In genomic region chr3:84500491-84500890, GRCm38 (mm10) we compare ENCODE assay signal across 26 mouse cellular contexts. TPM values are rescaled to one million over a fixed set of nuclear protein-coding genes. Genes with fewer than 3 reads are reported as not detected.
A peak's percentile ranks its signal among the peaks of the same experiment; 100 is the strongest.
DNase-seq lines count a peak whose midpoint lies in the region; ATAC-seq and TF ChIP-seq lines count a peak whose summit lies in the region.
"Had no signal": no experiment of that assay in that cellular context is flagged by ENCODE, and none has a peak within 500 bp of the region (broad histone marks: within the 10 kb centered on the region; RNA-seq: fewer than 3 reads in every experiment).

No protein-coding gene starts in this region.

- no peak overlapping the region for H3K4me3 ChIP-seq in cerebellum, adult 2 months (replicated peaks; ENCODE audit: insufficient read depth, low read depth, low read length)
- H3K4me3 ChIP-seq in lung, embryonic 15.5 days, result no peak overlapping the region
- H3K4me3 ChIP-seq in brown adipose tissue, adult 24 weeks (ENCODE audit: insufficient read depth, low read depth, low read length), result no peak overlapping the region
- H3K4me3 ChIP-seq: embryonic facial prominence, embryonic 15.5 days; hindbrain, embryonic 13.5 days; limb, embryonic 15.5 days; liver, embryonic 13.5 days; midbrain, embryonic 10.5 days; midbrain, embryonic 15.5 days had no signal

- no peak for ATAC-seq in lung, embryonic 15.5 days (ENCODE audit: borderline replicate concordance, extremely low read depth, low FRiP score, low TSS enrichment)
- ATAC-seq: forebrain, embryonic 14.5 days; intestine, postnatal 0 days; midbrain, embryonic 15.5 days; Patski had no signal

- TF ChIP-seq CTCF in cerebellum, adult 2 months (IDR thresholded peaks at IDR 0.05; ENCODE audit: borderline replicate concordance, insufficient read depth, low read depth, low read length), result no peak

- WGBS in cerebellum, adult 2 months, result 83% methylated on average over 10 of the region's 10 CpGs
- 78% methylated on average over 10 of the region's 10 CpGs for WGBS in lung, embryonic 15.5 days

- no peak overlapping the region for H3K9ac ChIP-seq in lung, embryonic 15.5 days
- H3K9ac ChIP-seq: embryonic facial prominence, embryonic 15.5 days; limb, embryonic 15.5 days; liver, embryonic 13.5 days; midbrain, embryonic 15.5 days had no signal

- no peak for DNase-seq in cerebellum, adult 2 months
- DNase-seq in cerebellum, postnatal 25 days, result no peak
- DNase-seq in lung, postnatal 14 days, result no peak
- peak; percentile 55 for DNase-seq in lung, postnatal 36 days
- DNase-seq in ovary, postnatal 14 days (ENCODE audit: low spot score), result no peak
- DNase-seq: adrenal gland, postnatal 36 days; cerebellum, adult 8-10 months; gastrocnemius, postnatal 14 days; heart, postnatal 36 days; kidney, adult 9 months; kidney, postnatal 14 days; left cerebral cortex, postnatal 4 days; liver, embryonic 13.5 days; thymus, adult 2 months; thymus, postnatal 36 days had no signal

- H3K4me2 ChIP-seq in lung, embryonic 15.5 days, result no peak overlapping the region
- H3K4me2 ChIP-seq: embryonic facial prominence, embryonic 15.5 days; heart, embryonic 11.5 days; hindbrain, embryonic 13.5 days; limb, embryonic 15.5 days; liver, embryonic 13.5 days; midbrain, embryonic 15.5 days had no signal

- H3K9me3 ChIP-seq in lung, embryonic 15.5 days, result no peaks in the 10 kb centered on the region
- H3K9me3 ChIP-seq: embryonic facial prominence, embryonic 15.5 days; hindbrain, embryonic 13.5 days; limb, embryonic 15.5 days; liver, embryonic 13.5 days; midbrain, embryonic 10.5 days; midbrain, embryonic 15.5 days had no signal

- H3K36me3 ChIP-seq in lung, embryonic 15.5 days, result peaks cover 5% of the 10 kb centered on the region; the same call in 1 of the 2 replicates
- H3K36me3 ChIP-seq: embryonic facial prominence, embryonic 15.5 days; limb, embryonic 15.5 days; liver, embryonic 13.5 days; midbrain, embryonic 15.5 days had no signal

- H3K27ac ChIP-seq in cerebellum, adult 2 months (ENCODE audit: insufficient read depth, low read length), result peak overlapping the region; percentile 34; the same call in 1 of the 2 replicates
- peak overlapping the region; percentile 55; the same call in 1 of the 2 replicates for H3K27ac ChIP-seq in lung, embryonic 15.5 days
- H3K27ac ChIP-seq in brown adipose tissue, adult 24 weeks (replicated peaks; ENCODE audit: low read depth, low read length), result peak overlapping the region; percentile 76
- H3K27ac ChIP-seq: embryonic facial prominence, embryonic 15.5 days; hindbrain, embryonic 13.5 days; limb, embryonic 15.5 days; liver, embryonic 13.5 days; midbrain, embryonic 10.5 days; midbrain, embryonic 15.5 days had no signal

- H3K27me3 ChIP-seq in cerebellum, adult 2 months (ENCODE audit: control insufficient read depth, insufficient read depth, low read length), result no peaks in the 10 kb centered on the region
- no peaks in the 10 kb centered on the region for H3K27me3 ChIP-seq in lung, embryonic 15.5 days
- H3K27me3 ChIP-seq: embryonic facial prominence, embryonic 15.5 days; hindbrain, embryonic 13.5 days; limb, embryonic 15.5 days; liver, embryonic 13.5 days; midbrain, embryonic 15.5 days; Patski had no signal

- no peaks in the 10 kb centered on the region for H3K4me1 ChIP-seq in cerebellum, adult 2 months (ENCODE audit: control insufficient read depth, insufficient read depth, low read length)
- 0 out of 2 replicates have a peak, but pooled peaks cover under 1% of the 10 kb centered on the region for H3K4me1 ChIP-seq in lung, embryonic 15.5 days
- H3K4me1 ChIP-seq in brown adipose tissue, adult 24 weeks (ENCODE audit: control insufficient read depth, insufficient read depth, insufficient read length, low read length), result peaks cover 3% of the 10 kb centered on the region

- no peak for TF ChIP-seq POLR2A in cerebellum, adult 2 months (IDR thresholded peaks at IDR 0.05; ENCODE audit: borderline replicate concordance, insufficient read depth, low read length)

RNA-seq across cellular contexts. Expression of gene Fhdc1, which starts 20.3 kb away (rescaled TPM):
- 5.6 and 6.8 TPM in 2 replicates for polyA plus RNA-seq in cerebellum, adult 2 months (2012; rRNA removed)
- 13.9 and 14.9 TPM in 2 replicates for polyA plus RNA-seq in lung, embryonic 15.5 days (2015; fragmentation: Nextera tagmentation; extraction: Ambion mirVana)
- 2.0 and 4.1 TPM in 2 replicates for polyA plus RNA-seq in brown adipose tissue, adult 24 weeks (2012; ENCODE audit: insufficient read depth, insufficient read length, missing spikeins)
